Mouse (Mus musculus): Measurements from ENCODE around the gene Gin1. TPM values are rescaled to one million over a fixed set of nuclear protein-coding genes. Genes with fewer than 3 reads are reported as not detected.

Gin1 gene
- polyA plus RNA-seq (2014; fragmentation: Illumina TruSeq; extraction: RNeasy Lipid Tissue Mini Kit (QIAGEN cat#74804); ENCODE audit: low read depth, low replicate concordance), result 31.5 TPM

GRCm38 (mm10) chr1:97769904-97770753 lies at the start of gene Gin1, which contains the start of gene Ppip5k2:
Gin1 (plus strand) TSS chr1:97770172.
Ppip5k2 (minus strand) TSS chr1:97770411.

Other genes with a start within 250 kb of the Gin1 start
- 18.1 TPM for gene D1Ertd622e, start 108.1 kb upstream of the Gin1 start, polyA plus RNA-seq (2014; fragmentation: Illumina TruSeq; extraction: RNeasy Lipid Tissue Mini Kit (QIAGEN cat#74804); ENCODE audit: low read depth, low replicate concordance)
- 49.6 TPM for gene Ppip5k2, start 239 bp downstream of the Gin1 start, polyA plus RNA-seq (2014; fragmentation: Illumina TruSeq; extraction: RNeasy Lipid Tissue Mini Kit (QIAGEN cat#74804); ENCODE audit: low read depth, low replicate concordance)